Mouse (Mus musculus) heart, postnatal 0 days (tissue): Measurements from ENCODE around the gene Ksr2.

Experiments
- CTCF ChIP-seq: IDR thresholded peaks from 2 replicates; pipeline ENCODE4 v1.5.1; 2016; ENCODE audit warnings: antibody characterized with exemption, control low read depth, low read depth
- EP300 ChIP-seq: IDR thresholded peaks from 2 replicates; pipeline ENCODE4 v1.6.1; 2016; ENCODE audit warnings: antibody characterized with exemption, low read depth

DNA sequence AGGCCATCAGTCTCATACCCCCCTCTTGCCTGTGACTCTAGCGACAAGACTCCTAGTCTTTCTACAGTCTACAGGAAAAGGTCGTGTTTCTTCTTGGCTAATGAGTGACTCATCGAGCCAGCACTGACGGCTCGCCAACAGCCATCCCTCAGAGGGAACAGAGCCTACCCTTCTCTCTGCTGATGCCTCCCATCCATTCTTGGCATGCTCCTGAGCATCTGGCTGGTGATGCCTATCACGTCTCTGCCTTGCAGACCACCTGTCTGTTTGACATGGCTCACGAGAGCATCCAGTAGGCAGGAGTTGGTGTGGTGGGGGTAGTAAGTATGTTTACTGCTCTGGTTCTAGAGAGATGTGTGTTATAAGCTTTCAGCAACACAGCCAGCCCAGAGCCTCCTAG lies 161.1 kb downstream of the Ksr2 start:
- no peak for TF ChIP-seq CTCF
- TF ChIP-seq EP300: no peak
